Mouse (Mus musculus) midbrain, embryonic 14.5 days (tissue): ENCODE data around the gene Olfr994. TPM values are rescaled to one million over a fixed set of nuclear protein-coding genes. Genes with fewer than 3 reads are reported as not detected.

ENCODE experiments used
- ATAC-seq: fragments of 200-750 bp; cut with Nextera tagmentation; 2 replicates; pipeline ENCODE4 v1.8.0; 2017; ENCODE audit warnings: moderate number of reproducible peaks, moderate library complexity; ENCODE audit not compliant: low FRiP score, low TSS enrichment
- DNase-seq: peaks from one replicate; pipeline ENCODE4 v3.0.0-alpha.2; 2015
- H3K27ac ChIP-seq: fragments of 300-500 bp; sonication (generic); replicated peaks from 2 replicates; pipeline ENCODE4 v1.5.1; 2014; ENCODE audit warnings: mild to moderate bottlenecking, low read depth, low read length, moderate library complexity
- H3K27me3 ChIP-seq: fragments of 300-500 bp; sonication (generic); 2 replicates; pipeline ENCODE4 v1.6.1; 2014; ENCODE audit warnings: low read length, control low read depth, mixed read lengths; ENCODE audit not compliant: control insufficient read depth, insufficient read depth
- H3K36me3 ChIP-seq: fragments of 300-500 bp; sonication (generic); 2 replicates; pipeline ENCODE4 v1.6.1; 2014; ENCODE audit warnings: low read length, control low read depth; ENCODE audit not compliant: control insufficient read depth, insufficient read depth
- H3K4me1 ChIP-seq: fragments of 300-500 bp; sonication (generic); 2 replicates; pipeline ENCODE4 v1.6.1; 2014; ENCODE audit warnings: mild to moderate bottlenecking, antibody characterized with exemption, low read length, control low read depth; ENCODE audit not compliant: control insufficient read depth, insufficient read depth
- H3K4me2 ChIP-seq: fragments of 300-500 bp; sonication (generic); 2 replicates; pipeline ENCODE4 v1.6.1; 2014; ENCODE audit warnings: mild to moderate bottlenecking, low read length, moderate library complexity
- H3K4me3 ChIP-seq: fragments of 300-500 bp; sonication (generic); replicated peaks from 2 replicates; pipeline ENCODE4 v1.5.1; 2014; ENCODE audit warnings: low read depth, low read length
- H3K9ac ChIP-seq: fragments of 300-500 bp; sonication (generic); replicated peaks from 2 replicates; pipeline ENCODE4 v1.6.1; 2014; ENCODE audit warnings: mild to moderate bottlenecking, low read length, moderate library complexity
- H3K9me3 ChIP-seq: fragments of 300-500 bp; sonication (generic); 2 replicates; pipeline ENCODE4 v1.6.1; 2016; ENCODE audit warnings: low read length, control low read depth, mixed read lengths; ENCODE audit not compliant: control insufficient read depth
- WGBS: fragments of 180-500 bp; shearing (Covaris S2); extraction: QIAGEN DNeasy Blood & Tissue Kit; methylation state at CpG from one replicate; pipeline ENCODE4 v1.1.7; 2014; 5-methylcytosine and 5-hydroxymethylcytosine counted together
- polyA plus RNA-seq: library from polyadenylated mRNA; unstranded; fragments of >200 nt; fragmentation: Nextera tagmentation; extraction: Ambion mirVana; gene quantifications from 2 replicates; pipeline ENCODE4 v1.2.1, GENCODE M21; 2014

The Olfr994 gene
- not detected in 2 replicates for polyA plus RNA-seq

DNA sequence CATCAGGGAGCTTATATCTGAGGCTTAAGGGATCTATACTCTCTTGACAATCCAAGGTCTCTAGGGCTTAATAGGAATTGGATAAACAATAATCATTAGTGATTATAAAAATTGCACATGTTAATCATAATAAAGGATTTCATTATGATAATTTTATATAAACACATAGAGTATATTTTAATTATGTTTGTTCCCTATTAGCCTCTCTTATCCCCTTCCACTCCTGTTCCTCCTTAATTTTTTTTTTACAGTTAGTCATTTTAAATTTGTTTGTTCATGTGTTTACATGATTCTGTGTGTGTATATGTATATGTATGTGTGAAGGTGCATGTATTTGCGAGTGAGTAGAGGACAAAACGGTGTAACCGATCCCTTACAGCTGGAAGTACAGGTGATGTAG, at the start of gene Olfr994:
Gene Olfr994 (minus strand): TSS at position 101 of the 400 bp plus-strand sequence.
- no peaks in the 10 kb centered on the region for H3K27me3 ChIP-seq
- H3K36me3 ChIP-seq: no peaks in the 10 kb centered on the region
- no peak for ATAC-seq
- no peak within 1 kb of the TSS for H3K9ac ChIP-seq
- no peak within 1 kb of the TSS for H3K4me3 ChIP-seq
- 92% methylated on average over 3 of the region's 3 CpGs for WGBS
- H3K27ac ChIP-seq: no peak within 1 kb of the TSS
- H3K4me2 ChIP-seq: no peak within 1 kb of the TSS
- no peaks in the 10 kb centered on the region for H3K4me1 ChIP-seq
- no peaks in the 10 kb centered on the region for H3K9me3 ChIP-seq
- no peak for DNase-seq

DNA sequence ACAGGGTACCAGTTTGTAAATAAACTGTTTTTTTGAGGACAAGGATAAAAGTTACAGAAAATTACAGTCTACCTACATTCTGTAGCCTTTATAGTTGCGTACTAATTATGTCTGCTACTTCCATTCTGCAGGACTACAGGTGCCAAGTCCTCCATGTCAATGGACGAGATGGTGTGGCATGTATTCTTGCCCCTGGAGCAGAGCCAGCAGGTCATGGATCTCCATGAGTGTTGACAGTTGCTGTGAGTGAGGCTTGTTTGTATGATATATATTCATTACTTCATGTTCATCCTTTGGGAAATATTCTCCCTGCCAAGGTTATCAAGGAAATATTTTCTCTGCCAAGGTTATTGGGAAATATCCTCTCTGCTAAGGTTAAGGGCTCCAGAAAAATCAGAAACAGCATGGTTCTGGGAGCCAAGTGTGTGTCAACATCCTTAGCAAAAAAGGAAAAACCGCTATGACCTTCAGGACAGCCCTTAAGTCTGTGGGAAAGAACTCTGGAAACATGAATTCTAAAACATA, 30.6 kb upstream of the Olfr994 start:
- 84% methylated on average over 3 of the region's 3 CpGs for WGBS
- no peaks in the 10 kb centered on the region; the same call in 1 of the 2 replicates for H3K9me3 ChIP-seq
- DNase-seq (no peak), ATAC-seq (no peak)
- no peak overlapping the region for H3K4me3 ChIP-seq
- H3K9ac ChIP-seq: no peak overlapping the region
- no peaks in the 10 kb centered on the region for H3K36me3 ChIP-seq
- H3K27ac ChIP-seq: no peak overlapping the region
- no peak overlapping the region for H3K4me2 ChIP-seq
- no peaks in the 10 kb centered on the region for H3K27me3 ChIP-seq
- no peaks in the 10 kb centered on the region for H3K4me1 ChIP-seq

GRCm38 (mm10) chr2:85443539-85443938, 7.3 kb upstream of the Olfr994 start, which contains the start of gene Olfr995:
TSS of gene Olfr995 (minus strand) at chr2:85443639.
- 19% methylated on average over 1 of the region's 1 CpGs for WGBS
- no peaks in the 10 kb centered on the region for H3K9me3 ChIP-seq
- no peak within 1 kb of the TSS for H3K4me3 ChIP-seq
- H3K4me1 ChIP-seq: no peaks in the 10 kb centered on the region
- DNase-seq: no peak
- no peak within 1 kb of the TSS for H3K27ac ChIP-seq
- H3K9ac ChIP-seq: no peak within 1 kb of the TSS
- H3K4me2 ChIP-seq: no peak within 1 kb of the TSS
- no peak for ATAC-seq
- no peaks in the 10 kb centered on the region for H3K27me3 ChIP-seq
- H3K36me3 ChIP-seq: no peaks in the 10 kb centered on the region

- H3K4me3 ChIP-seq: no peak overlapping the region
- no peak overlapping the region for H3K4me2 ChIP-seq
- no peak for ATAC-seq
- no peaks in the 10 kb centered on the region for H3K27me3 ChIP-seq
- no peaks in the 10 kb centered on the region for H3K36me3 ChIP-seq
- no peaks in the 10 kb centered on the region for H3K4me1 ChIP-seq
- no peak overlapping the region for H3K27ac ChIP-seq
- no peak for DNase-seq
- H3K9ac ChIP-seq: no peak overlapping the region
- H3K9me3 ChIP-seq: no peaks in the 10 kb centered on the region
Measured at GRCm38 (mm10) chr2:85442546-85442945, 6.3 kb upstream of the Olfr994 start.

DNA sequence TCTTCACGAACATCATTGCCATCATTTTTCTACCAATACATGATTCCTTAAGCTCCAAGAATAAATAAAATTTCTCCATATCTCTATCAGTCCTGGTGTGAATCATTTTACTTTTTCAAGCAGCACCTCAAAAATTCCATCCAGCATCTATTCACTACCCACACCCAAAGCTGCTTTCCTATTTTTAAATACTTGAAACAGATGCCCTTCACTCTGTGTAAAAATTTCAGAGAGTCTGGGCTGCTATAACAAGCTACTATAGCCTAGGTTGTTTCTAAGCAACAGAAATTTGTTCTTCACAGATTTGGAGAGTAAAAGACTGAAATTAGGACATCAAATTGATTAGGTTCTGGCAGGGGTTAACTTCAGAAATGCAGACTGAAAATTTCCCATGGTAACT, 10.4 kb downstream of the Olfr994 start:
- Histone ChIP-seq H3K36me3 (no peaks in the 10 kb centered on the region), H3K4me1 (no peaks in the 10 kb centered on the region), H3K27ac (no peak overlapping the region), H3K9ac (no peak overlapping the region), H3K9me3 (no peaks in the 10 kb centered on the region), H3K4me2 (no peak overlapping the region), H3K27me3 (no peaks in the 10 kb centered on the region), H3K4me3 (no peak overlapping the region)
- no peak for ATAC-seq
- 71% methylated on average over 1 of the region's 1 CpGs for WGBS
- DNase-seq: no peak

DNA sequence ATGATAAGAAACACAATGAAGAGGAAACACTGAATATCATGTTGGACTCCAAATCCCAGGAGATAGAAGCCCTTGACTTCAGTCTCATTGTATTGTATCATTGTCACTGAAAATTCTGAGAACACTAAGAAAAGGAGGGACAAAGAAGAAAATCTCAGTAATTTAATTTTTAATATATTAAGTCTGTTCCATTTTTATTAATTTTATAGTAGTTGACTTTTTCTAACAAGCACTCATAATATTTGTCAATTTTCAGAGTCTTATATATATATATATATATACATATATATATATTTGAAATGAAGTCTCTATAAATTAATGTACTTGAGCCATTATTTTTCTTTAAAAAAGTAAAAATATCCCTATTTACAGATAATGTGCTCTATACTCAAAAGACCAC, 21.5 kb downstream of the Olfr994 start, which contains the start of gene Olfr993:
Gene Olfr993 (minus strand): TSS at position 101 of the 400 bp plus-strand sequence.
- Histone ChIP-seq H3K36me3 (no peaks in the 10 kb centered on the region), H3K4me2 (no peak within 1 kb of the TSS), H3K9me3 (no peaks in the 10 kb centered on the region), H3K27me3 (no peaks in the 10 kb centered on the region), H3K4me1 (no peaks in the 10 kb centered on the region), H3K4me3 (no peak within 1 kb of the TSS), H3K27ac (no peak within 1 kb of the TSS), H3K9ac (no peak within 1 kb of the TSS)
- ATAC-seq: no peak
- no peak for DNase-seq

GRCm38 (mm10) chr2:85409369-85409768, 26.9 kb downstream of the Olfr994 start, which contains the start of gene Olfr992:
TSS of gene Olfr992 (minus strand) at chr2:85409469.
- WGBS: 54% methylated on average over 2 of the region's 2 CpGs
- no peaks in the 10 kb centered on the region for H3K9me3 ChIP-seq
- H3K27me3 ChIP-seq: no peaks in the 10 kb centered on the region
- H3K4me2 ChIP-seq: no peak within 1 kb of the TSS
- H3K36me3 ChIP-seq: no peaks in the 10 kb centered on the region
- no peak within 1 kb of the TSS for H3K4me3 ChIP-seq
- no peaks in the 10 kb centered on the region for H3K4me1 ChIP-seq
- H3K27ac ChIP-seq: no peak within 1 kb of the TSS
- no peak within 1 kb of the TSS for H3K9ac ChIP-seq
- ATAC-seq (no peak), DNase-seq (no peak)

Other genes starting within 250 kb of the Olfr994 start
- 9.6 and 13.8 TPM in 2 replicates for gene Lrrc55, start 239.3 kb downstream of the Olfr994 start, polyA plus RNA-seq
- gene Olfr987, start 97.1 kb downstream of the Olfr994 start, polyA plus RNA-seq: not detected in 2 replicates
- not detected in 2 replicates for gene Olfr988, start 73.2 kb downstream of the Olfr994 start, polyA plus RNA-seq
- gene Olfr992, start 27.0 kb downstream of the Olfr994 start, polyA plus RNA-seq: not detected in 2 replicates
- gene Olfr993, start 21.6 kb downstream of the Olfr994 start, polyA plus RNA-seq: not detected in 2 replicates
- gene Olfr995, start 7.2 kb upstream of the Olfr994 start, polyA plus RNA-seq: not detected in 2 replicates
- 0.12 TPM in 2 replicates for gene 4833423E24Rik, start 82.6 kb upstream of the Olfr994 start, polyA plus RNA-seq
- gene Olfr996, start 142.8 kb upstream of the Olfr994 start, polyA plus RNA-seq: not detected in 2 replicates
- gene Olfr998, start 152.5 kb upstream of the Olfr994 start, polyA plus RNA-seq: not detected in 2 replicates
- gene Olfr1000, start 175.5 kb upstream of the Olfr994 start, polyA plus RNA-seq: not detected in 2 replicates
- not detected in 2 replicates for gene Olfr1002, start 214.3 kb upstream of the Olfr994 start, polyA plus RNA-seq
- gene Olfr154, start 228.0 kb upstream of the Olfr994 start, polyA plus RNA-seq: not detected in 2 replicates
- not detected in 2 replicates for gene Olfr1006, start 242.3 kb upstream of the Olfr994 start, polyA plus RNA-seq